Mouse (Mus musculus) CD8-positive naive resting alpha-beta T cell, adult 2 months (primary cell): Measurements from ENCODE around the gene Rnf183.

Experiments
- DNase-seq, 2 experiments: peaks; one replicate each; pipeline ENCODE4 v3.0.0; 2022; ENCODE audit warnings: low read depth in 2 of 2, low spot score in 2 of 2

Rnf183 gene

DNA sequence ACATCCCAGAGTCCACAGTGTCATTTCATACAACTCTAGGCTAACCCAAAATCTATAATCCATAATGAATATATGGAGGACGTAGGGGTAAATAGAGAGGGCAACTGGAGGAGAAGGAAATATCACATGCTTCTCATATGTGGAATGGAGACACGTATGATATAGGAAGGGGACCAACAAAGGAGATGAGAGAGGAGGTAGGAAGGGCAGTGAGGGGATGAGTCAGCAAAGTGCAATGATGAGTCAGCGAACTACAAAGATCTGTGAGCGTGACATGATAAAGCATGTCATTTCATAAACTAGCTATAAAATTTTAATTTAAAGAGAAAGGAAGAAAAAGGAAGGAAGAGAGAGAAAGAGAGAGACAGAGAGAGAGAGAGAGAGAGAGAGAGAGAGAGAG lies 3.5 kb downstream of the Rnf183 start:
- no peak for DNase-seq

- DNase-seq: no peak
Observed at GRCm38 (mm10) chr4:62430678-62431077, 4.4 kb downstream of the Rnf183 start.

- DNase-seq: no peak
Observed at GRCm38 (mm10) chr4:62429616-62430015, 5.4 kb downstream of the Rnf183 start.

DNA sequence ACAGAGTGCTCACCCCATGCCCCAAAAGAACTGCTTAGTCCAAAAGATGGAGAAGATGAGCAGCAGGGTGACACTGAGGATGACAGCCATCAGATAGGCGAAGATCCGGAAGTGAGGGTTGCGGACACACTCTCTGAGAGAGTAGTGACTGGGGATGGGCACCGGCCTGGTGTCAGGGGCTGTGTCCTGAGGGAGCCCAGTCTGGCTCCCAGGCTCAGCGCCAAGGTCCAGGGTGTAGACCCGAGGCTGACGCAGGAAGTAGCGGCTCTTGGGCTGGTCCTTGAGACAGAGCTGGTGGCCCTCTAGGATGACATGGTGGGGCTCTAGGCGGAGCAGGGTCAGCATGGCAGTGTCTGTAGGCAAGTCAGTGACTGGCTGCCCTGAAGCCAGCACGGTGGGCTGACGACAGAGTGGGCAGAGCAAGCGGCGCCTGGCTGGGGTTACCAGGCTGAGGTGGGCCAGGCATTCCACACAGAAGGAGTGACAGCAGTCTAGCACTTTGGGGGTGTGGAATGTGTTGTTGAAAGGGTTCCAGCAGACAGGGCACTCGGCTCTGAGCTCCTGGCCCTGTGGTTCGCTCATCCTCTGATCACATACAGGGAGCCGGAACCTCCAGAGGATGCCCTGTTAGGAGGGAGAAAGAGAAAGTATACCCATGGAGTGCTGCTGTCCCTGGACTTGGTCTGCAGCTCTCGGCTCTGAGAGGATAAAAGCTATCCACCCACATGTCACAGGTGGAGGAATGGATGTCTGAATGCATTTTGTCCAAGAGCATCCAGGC lies 6.9 kb downstream of the Rnf183 start:
- no peak for DNase-seq

DNA sequence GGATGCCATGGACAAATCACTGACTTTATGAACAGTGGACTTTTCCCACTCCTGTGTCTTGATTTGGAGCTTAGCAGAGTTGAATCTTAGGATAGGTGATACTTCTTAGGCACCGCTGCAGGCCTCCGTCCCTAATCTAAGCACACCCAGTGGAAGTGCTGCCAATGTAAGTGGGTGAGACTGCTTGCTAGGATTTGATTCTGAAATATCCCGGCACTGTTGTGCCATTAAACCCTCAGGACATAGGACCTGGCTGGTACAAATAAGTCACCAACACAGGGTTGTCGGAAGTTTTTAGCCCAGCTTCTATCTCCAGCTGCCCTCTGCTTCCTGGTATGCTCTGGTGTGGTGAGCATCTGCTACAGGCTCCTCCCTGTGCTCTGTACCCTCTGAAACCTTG lies 9.2 kb downstream of the Rnf183 start:
- no peak for DNase-seq

- no peak for DNase-seq
Observed at GRCm38 (mm10) chr4:62419091-62419490, 16.0 kb downstream of the Rnf183 start.

- DNase-seq: no peak
Observed at GRCm38 (mm10) chr4:62418448-62418847, 16.6 kb downstream of the Rnf183 start.

DNA sequence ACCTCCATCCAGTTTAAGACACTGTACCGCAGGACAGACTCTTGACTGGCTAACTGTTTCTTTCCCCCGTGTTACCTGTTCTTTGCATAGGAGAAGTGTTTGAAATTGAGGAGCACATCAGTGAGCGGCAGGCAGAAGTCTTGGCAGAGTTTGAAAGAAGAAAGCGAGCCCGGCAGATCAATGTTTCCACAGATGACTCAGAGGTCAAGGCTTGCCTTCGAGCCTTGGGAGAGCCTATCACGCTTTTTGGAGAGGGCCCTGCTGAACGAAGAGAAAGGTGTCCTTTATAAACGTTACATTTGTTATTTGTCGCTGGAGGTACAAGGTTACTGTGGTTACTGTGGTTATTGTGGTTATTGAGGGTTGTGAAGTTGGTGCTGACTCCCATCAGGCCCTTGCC lies 23.4 kb downstream of the Rnf183 start:
- DNase-seq: no peak

DNA sequence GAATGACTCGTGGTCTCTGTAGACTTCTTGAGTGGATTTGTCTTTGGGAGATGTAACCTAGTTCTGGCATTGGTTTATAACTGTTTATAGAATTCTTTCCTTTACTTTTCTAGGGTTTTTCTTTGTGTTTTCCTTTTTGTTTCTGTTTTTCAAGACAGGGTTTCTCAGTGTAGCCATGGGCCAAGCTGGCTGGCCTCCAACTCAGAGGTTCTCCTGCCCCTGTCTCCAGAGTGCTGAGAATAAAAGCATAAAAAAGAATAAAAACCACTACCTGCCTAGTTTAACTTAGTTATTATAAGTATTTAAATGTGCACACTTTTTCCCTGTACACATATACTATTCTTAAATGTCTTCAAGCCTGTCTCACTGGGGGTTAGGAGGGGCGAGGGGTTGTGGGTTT lies 24.7 kb downstream of the Rnf183 start:
- no peak for DNase-seq

GRCm38 (mm10) chr4:62409615-62410014 lies 25.4 kb downstream of the Rnf183 start:
- DNase-seq: no peak

DNA sequence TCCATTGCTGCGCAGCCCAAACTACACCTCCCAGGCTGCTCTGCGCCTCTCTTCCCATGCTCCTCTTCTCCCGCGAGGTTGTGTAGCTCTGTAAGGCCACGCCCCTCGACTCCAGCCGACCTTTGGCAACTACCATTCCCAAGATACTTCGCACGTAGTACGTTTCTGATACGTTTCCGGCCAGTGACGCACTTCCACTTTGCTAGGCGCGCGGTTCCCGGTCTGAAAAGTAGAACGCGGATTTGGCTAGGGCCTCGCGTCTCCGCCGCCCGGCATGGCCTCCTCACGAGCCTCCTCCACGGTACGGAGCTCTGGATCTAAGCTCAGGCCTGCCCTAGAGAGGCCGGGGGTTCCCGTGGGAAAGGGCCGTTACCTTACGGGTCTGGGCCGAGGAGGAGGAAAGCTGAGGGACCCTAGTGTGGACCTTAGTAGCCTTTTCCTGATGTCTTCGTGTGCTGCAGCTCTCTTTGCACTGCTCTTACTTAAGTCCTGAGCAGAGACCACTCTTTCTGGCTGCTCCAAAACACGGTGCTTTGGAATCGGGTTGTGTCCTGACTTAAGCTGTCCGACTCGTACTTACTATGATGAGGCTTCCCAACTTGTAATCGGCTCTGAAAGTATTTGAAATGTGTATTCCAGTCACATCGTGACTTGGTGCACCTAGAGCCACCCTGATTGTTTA lies 26.3 kb downstream of the Rnf183 start, which contains the start of the genes Cdc26 and Prpf4:
TSS of gene Cdc26 (minus strand) at position 42 of the 682 bp plus-strand sequence.
TSS of gene Prpf4 (plus strand) at position 197 of the 682 bp plus-strand sequence.
- DNase-seq: peak; percentile 95

- DNase-seq: peak; percentile 35 to 55
Observed at GRCm38 (mm10) chr4:62407730-62408582, 27.1 kb downstream of the Rnf183 start.

- DNase-seq: no peak
Observed at GRCm38 (mm10) chr4:62406133-62406532, 28.9 kb downstream of the Rnf183 start.

- DNase-seq: no peak
Observed at GRCm38 (mm10) chr4:62398956-62399355, 36.1 kb downstream of the Rnf183 start.

DNA sequence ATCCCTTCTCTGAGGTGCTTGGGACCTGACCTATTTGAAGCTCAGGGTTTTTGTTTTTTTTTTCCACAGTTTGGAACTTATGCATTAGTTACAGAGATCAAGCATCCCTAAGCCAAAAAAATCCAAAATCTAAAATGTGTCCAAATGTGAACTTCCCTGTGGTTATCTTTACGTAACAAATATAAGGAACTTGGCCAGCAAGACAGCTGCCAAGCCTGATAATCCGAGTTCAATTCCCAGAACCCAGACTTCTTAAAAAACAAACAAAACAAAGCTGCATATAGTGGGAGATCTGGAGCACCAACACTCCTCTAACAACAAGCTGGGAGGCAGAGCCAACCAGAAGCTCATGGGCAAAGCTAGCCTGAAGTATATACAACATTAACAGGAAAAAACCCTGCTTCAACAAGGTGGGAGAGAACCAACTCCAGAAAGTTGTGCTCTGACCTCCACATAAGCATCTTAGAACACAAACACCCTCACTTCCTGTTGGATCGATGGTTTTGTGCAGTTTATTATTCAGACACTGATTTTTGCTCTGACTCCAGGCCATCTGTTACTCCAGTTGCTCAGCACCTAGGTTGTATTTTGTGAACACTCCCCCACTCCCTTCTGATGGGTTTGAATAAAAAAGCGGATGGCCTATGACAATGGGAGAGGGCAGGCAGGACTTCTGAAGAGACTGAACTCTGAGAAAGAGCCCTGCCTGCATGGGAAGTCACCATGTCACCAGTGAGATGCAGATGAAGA lies 37.3 kb downstream of the Rnf183 start:
- no peak for DNase-seq

GRCm38 (mm10) chr4:62395806-62396205 lies 39.2 kb downstream of the Rnf183 start:
- no peak for DNase-seq

GRCm38 (mm10) chr4:62393459-62393858 lies 41.6 kb downstream of the Rnf183 start:
- no peak for DNase-seq

DNA sequence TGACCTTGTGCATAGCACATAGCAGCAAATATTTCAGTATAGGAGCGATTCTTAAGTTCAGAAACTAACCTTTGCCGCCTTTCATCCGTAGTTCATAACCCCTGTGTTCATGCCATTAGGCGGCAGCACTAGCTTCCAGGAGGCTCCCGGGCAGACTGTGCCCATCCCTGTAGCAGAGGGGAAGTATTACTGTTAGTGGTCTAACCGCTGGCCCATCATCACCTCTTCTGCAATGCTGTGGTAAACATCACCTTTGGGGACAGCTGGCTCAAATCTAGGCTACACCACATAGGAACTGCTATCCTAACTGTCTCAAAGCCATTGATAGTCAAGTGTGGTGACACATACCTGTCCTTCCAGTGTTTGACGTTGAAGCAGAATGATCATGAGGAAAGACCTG lies 43.2 kb downstream of the Rnf183 start:
- no peak for DNase-seq

DNA sequence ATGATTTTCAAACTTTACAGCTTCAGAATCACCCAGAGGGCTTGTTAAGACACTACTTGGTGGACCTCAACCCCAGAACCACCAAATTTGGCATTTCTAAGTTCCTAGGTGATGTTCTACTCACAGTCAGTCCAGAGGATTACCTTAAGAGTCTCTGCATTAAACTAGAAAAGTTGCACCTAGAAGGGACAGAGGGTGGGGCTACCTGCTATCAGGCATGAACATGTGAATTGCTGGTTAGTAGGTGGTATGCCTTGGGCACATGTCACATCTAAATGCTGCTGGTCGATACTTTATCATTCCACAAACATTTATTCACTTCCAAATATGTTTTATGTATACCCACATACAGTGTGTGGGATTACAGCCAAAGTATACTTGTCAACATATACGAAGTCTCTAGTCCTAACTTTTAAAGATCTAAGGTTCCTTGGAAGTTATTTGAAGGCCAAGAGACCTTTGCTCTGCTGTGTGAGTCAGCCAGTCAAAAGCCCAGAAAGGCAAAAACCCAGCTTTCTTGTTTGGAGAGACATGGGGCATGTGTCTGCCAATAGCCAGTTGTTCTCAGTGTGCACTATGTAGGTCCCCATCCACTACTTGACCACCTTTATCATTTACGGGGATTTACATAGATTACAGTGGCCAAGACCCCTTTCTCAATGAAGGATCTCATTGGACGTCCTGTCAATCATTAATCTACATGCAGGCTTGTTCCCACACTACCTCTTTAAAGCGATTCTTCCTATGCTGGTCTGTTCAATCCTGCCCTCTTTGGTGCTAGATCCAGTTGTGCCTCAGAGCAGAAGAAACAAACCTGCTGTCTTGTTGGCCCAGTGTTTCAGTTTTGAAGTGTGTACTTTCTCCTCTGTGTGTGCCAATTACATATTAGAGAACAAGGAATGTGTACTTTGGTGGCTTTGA lies 45.2 kb downstream of the Rnf183 start:
- DNase-seq: no peak

GRCm38 (mm10) chr4:62385439-62385838 lies 49.6 kb downstream of the Rnf183 start:
- DNase-seq: no peak
